Mouse (Mus musculus) limb, embryonic 14.5 days (tissue): ENCODE data around the gene Magi1. TPM values are rescaled to one million over a fixed set of nuclear protein-coding genes. Genes with fewer than 3 reads are reported as not detected.
A peak's percentile ranks its signal among the peaks of the same experiment; 100 is the strongest.

ENCODE experiments used
- ATAC-seq: fragments of 200-750 bp; cut with Nextera tagmentation; 2 replicates; pipeline ENCODE4 v1.8.0; 2017; ENCODE audit warnings: low read depth, moderate number of reproducible peaks, moderate TSS enrichment; ENCODE audit not compliant: low FRiP score
- DNase-seq: peaks from one replicate; pipeline ENCODE4 v3.0.0-alpha.2; 2015; ENCODE audit warnings: low spot score
- H3K27ac ChIP-seq: fragments of 300-500 bp; sonication (generic); replicated peaks from 2 replicates; pipeline ENCODE4 v1.5.1; 2014; ENCODE audit warnings: low read depth, mild to moderate bottlenecking, low read length, moderate library complexity, mixed read lengths
- H3K27me3 ChIP-seq: fragments of 300-500 bp; sonication (generic); 2 replicates; pipeline ENCODE4 v1.6.1; 2014; ENCODE audit warnings: low read length, mixed read lengths; ENCODE audit not compliant: control insufficient read depth, insufficient read depth
- H3K36me3 ChIP-seq: fragments of 300-500 bp; sonication (generic); 2 replicates; pipeline ENCODE4 v1.6.1; 2014; ENCODE audit warnings: mild to moderate bottlenecking, low read length, moderate library complexity, mixed read lengths; ENCODE audit not compliant: control insufficient read depth, insufficient read depth
- H3K4me1 ChIP-seq: fragments of 300-500 bp; sonication (generic); 2 replicates; pipeline ENCODE4 v1.6.1; 2014; ENCODE audit warnings: antibody characterized with exemption, low read length, mixed read lengths; ENCODE audit not compliant: control insufficient read depth, insufficient read depth
- H3K4me2 ChIP-seq: fragments of 300-500 bp; sonication (generic); replicated peaks from 2 replicates; pipeline ENCODE4 v1.6.1; 2014; ENCODE audit warnings: low read depth, mild to moderate bottlenecking, low read length, moderate library complexity; ENCODE audit not compliant: severe bottlenecking
- H3K4me3 ChIP-seq: fragments of 300-500 bp; sonication (generic); replicated peaks from 2 replicates; pipeline ENCODE4 v1.5.1; 2014; ENCODE audit warnings: low read length
- H3K9ac ChIP-seq: fragments of 300-500 bp; sonication (generic); 2 replicates; pipeline ENCODE4 v1.6.1; 2014; ENCODE audit warnings: mild to moderate bottlenecking, low read depth, low read length, moderate library complexity; ENCODE audit not compliant: severe bottlenecking
- H3K9me3 ChIP-seq: fragments of 300-500 bp; sonication (generic); 2 replicates; pipeline ENCODE4 v1.6.1; 2016; ENCODE audit warnings: low read length; ENCODE audit not compliant: control insufficient read depth
- POLR2A ChIP-seq: fragments of 200-500 bp; IDR thresholded peaks from 2 replicates; pipeline ENCODE4 v1.8.0; 2012; ENCODE audit warnings: inconsistent platforms, mild to moderate bottlenecking, moderate library complexity, borderline replicate concordance; ENCODE audit not compliant: insufficient read depth, insufficient read length; ENCODE audit errors: extremely low read depth
- WGBS: fragments of 180-500 bp; shearing (Covaris S2); extraction: QIAGEN DNeasy Blood & Tissue Kit; methylation state at CpG from one replicate; pipeline ENCODE4 v1.1.7; 2014; 5-methylcytosine and 5-hydroxymethylcytosine counted together
- polyA plus RNA-seq, 2 experiments: library from polyadenylated mRNA; depleted of rRNA in 1 of 2; stranded (reverse) in 1 of 2; unstranded in 1 of 2; fragments of >200 nt; fragmentation: Nextera tagmentation in 1 of 2; extraction: Ambion mirVana in 1 of 2; gene quantifications; 2 replicates each; pipeline versions ENCODE4 v1.2.1 to v1.2.3; 2012 to 2014

Gene Magi1
- polyA plus RNA-seq, 2 experiments = 9.7 to 15.0 TPM

GRCm38 (mm10) chr6:94059090-94059489 lies 224.6 kb downstream of the Magi1 start:
- 47% methylated on average over 2 of the region's 2 CpGs for WGBS

GRCm38 (mm10) chr6:94053920-94054319 lies 229.8 kb downstream of the Magi1 start:
- 35% methylated on average over 1 of the region's 1 CpGs for WGBS
- no peak for TF ChIP-seq POLR2A
- DNase-seq = no peak

More at GRCm38 (mm10) chr6:94059090-94059489, 224.6 kb downstream of the Magi1 start:
- no peak overlapping the region for H3K27ac ChIP-seq
- no peaks in the 10 kb centered on the region for H3K9me3 ChIP-seq
- DNase-seq (peak; percentile 48), ATAC-seq (peak; percentile 55)
- no peaks in the 10 kb centered on the region for H3K36me3 ChIP-seq
- no peak overlapping the region for H3K4me2 ChIP-seq
- no peak overlapping the region for H3K4me3 ChIP-seq
- TF ChIP-seq POLR2A = no peak
- no peaks in the 10 kb centered on the region for H3K27me3 ChIP-seq
- peaks cover 18% of the 10 kb centered on the region for H3K4me1 ChIP-seq
- no peak overlapping the region for H3K9ac ChIP-seq

GRCm38 (mm10) chr6:94045180-94045579 lies 238.5 kb downstream of the Magi1 start:
- no peak for TF ChIP-seq POLR2A
- ATAC-seq = no peak
- no peaks in the 10 kb centered on the region for H3K27me3 ChIP-seq
- no peak overlapping the region for H3K4me2 ChIP-seq
- H3K4me1 ChIP-seq = no peaks in the 10 kb centered on the region
- H3K9ac ChIP-seq = no peak overlapping the region
- no peak overlapping the region for H3K27ac ChIP-seq
- DNase-seq = no peak
- H3K9me3 ChIP-seq = no peaks in the 10 kb centered on the region
- 88% methylated on average over 4 of the region's 4 CpGs for WGBS
- no peak overlapping the region for H3K4me3 ChIP-seq
- no peaks in the 10 kb centered on the region for H3K36me3 ChIP-seq

More at GRCm38 (mm10) chr6:94053920-94054319, 229.8 kb downstream of the Magi1 start:
- no peak overlapping the region for H3K27ac ChIP-seq
- H3K27me3 ChIP-seq = no peaks in the 10 kb centered on the region
- no peak overlapping the region for H3K9ac ChIP-seq
- H3K4me2 ChIP-seq = no peak overlapping the region
- ATAC-seq = no peak
- no peaks in the 10 kb centered on the region for H3K4me1 ChIP-seq
- no peaks in the 10 kb centered on the region for H3K9me3 ChIP-seq
- H3K36me3 ChIP-seq = no peaks in the 10 kb centered on the region
- no peak overlapping the region for H3K4me3 ChIP-seq

GRCm38 (mm10) chr6:94043461-94043860 lies 240.3 kb downstream of the Magi1 start:
- H3K4me3 ChIP-seq = no peak overlapping the region
- H3K4me2 ChIP-seq = no peak overlapping the region
- H3K9ac ChIP-seq = no peak overlapping the region
- no peak overlapping the region for H3K27ac ChIP-seq
- no peaks in the 10 kb centered on the region for H3K36me3 ChIP-seq
- no peaks in the 10 kb centered on the region for H3K4me1 ChIP-seq
- no peaks in the 10 kb centered on the region for H3K9me3 ChIP-seq
- ATAC-seq (no peak), DNase-seq (no peak)
- no peaks in the 10 kb centered on the region for H3K27me3 ChIP-seq
- WGBS = 37% methylated on average over 7 of the region's 7 CpGs
- TF ChIP-seq POLR2A = no peak

- Histone ChIP-seq H3K4me2 (no peak overlapping the region), H3K4me3 (no peak overlapping the region), H3K27ac (no peak overlapping the region), H3K9me3 (no peaks in the 10 kb centered on the region), H3K27me3 (no peaks in the 10 kb centered on the region), H3K4me1 (no peaks in the 10 kb centered on the region), H3K9ac (no peak overlapping the region), H3K36me3 (no peaks in the 10 kb centered on the region)
- no peak for TF ChIP-seq POLR2A
- ATAC-seq (no peak), DNase-seq (peak; percentile 78)
- 51% methylated on average over 2 of the region's 2 CpGs for WGBS
These were observed 243.6 kb downstream of the Magi1 start for GRCm38 (mm10) chr6:94040093-94040492.

- Histone ChIP-seq H3K9ac (no peak overlapping the region), H3K9me3 (no peaks in the 10 kb centered on the region), H3K36me3 (no peaks in the 10 kb centered on the region), H3K4me3 (no peak overlapping the region), H3K27ac (no peak overlapping the region), H3K4me1 (no peaks in the 10 kb centered on the region), H3K27me3 (no peaks in the 10 kb centered on the region), H3K4me2 (no peak overlapping the region)
- WGBS = 97% methylated on average over 3 of the region's 3 CpGs
- no peak for TF ChIP-seq POLR2A
- ATAC-seq (no peak), DNase-seq (no peak)
These were observed 244.8 kb downstream of the Magi1 start for GRCm38 (mm10) chr6:94038897-94039296.
